Mouse (Mus musculus) effector memory CD4-positive, alpha-beta T cell, adult 7 months (primary cell): ENCODE data around the gene Cldn24. TPM values are rescaled to one million over a fixed set of nuclear protein-coding genes. Genes with fewer than 3 reads are reported as not detected.

Experiments used
- polyA plus RNA-seq: library from polyadenylated mRNA; unstranded; fragments of 100-300 nt; shearing (Covaris generic); gene quantifications from one replicate; pipeline ENCODE4 v1.2.1, GENCODE M21; 2017

Gene Cldn24
- polyA plus RNA-seq: not detected

GRCm38 (mm10) chr8:47821843-47822242, at the start of gene Cldn24:
TSS of gene Cldn24 (plus strand) at chr8:47822143.

GRCm38 (mm10) chr8:47824182-47824581, 2.2 kb downstream of the Cldn24 start, which contains the start of gene Cldn22:
TSS of gene Cldn22 (plus strand) at chr8:47824482.

Other genes with a start within 250 kb of the Cldn24 start
- gene Ing2, start 146.6 kb upstream of the Cldn24 start, polyA plus RNA-seq: 66.3 TPM
- gene Cdkn2aip, start 108.2 kb upstream of the Cldn24 start, polyA plus RNA-seq: 59.2 TPM
- gene Cldn22, start 2.3 kb downstream of the Cldn24 start, polyA plus RNA-seq: not detected
- 1.2 TPM for gene Wwc2, start 168.8 kb downstream of the Cldn24 start, polyA plus RNA-seq